Mouse (Mus musculus): ENCODE measurements around the gene Pla2g12b. TPM values are rescaled to one million over a fixed set of nuclear protein-coding genes. Genes with fewer than 3 reads are reported as not detected.

The Pla2g12b gene
- polyA plus RNA-seq (2015; fragmentation: Nextera tagmentation; extraction: Ambion mirVana), result 0.23 and 0.62 TPM in 2 replicates

GRCm38 (mm10) chr10:59402899-59403792 lies at the start of gene Pla2g12b:
Gene Pla2g12b (plus strand): TSS chr10:59403660.

GRCm38 (mm10) chr10:59395461-59395860 lies 8.0 kb upstream of the Pla2g12b start, which contains the start of gene Gm10273:
Gene Gm10273 (plus strand): TSS chr10:59395632.

GRCm38 (mm10) chr10:59441735-59442134 lies 38.3 kb downstream of the Pla2g12b start, which contains the start of gene Oit3:
Gene Oit3 (minus strand): TSS chr10:59441778.

Other genes with a start within 250 kb of the Pla2g12b start
- gene Sept10, start 181.8 kb upstream of the Pla2g12b start, polyA plus RNA-seq (2015; fragmentation: Nextera tagmentation; extraction: Ambion mirVana), result 29.5 and 35.6 TPM in 2 replicates
- gene Sowahc, start 181.7 kb upstream of the Pla2g12b start, polyA plus RNA-seq (2015; fragmentation: Nextera tagmentation; extraction: Ambion mirVana), result 6.1 and 6.2 TPM in 2 replicates
- 47.9 and 62.9 TPM in 2 replicates for gene P4ha1, start 80.4 kb upstream of the Pla2g12b start, polyA plus RNA-seq (2015; fragmentation: Nextera tagmentation; extraction: Ambion mirVana)
- 11.4 TPM in 1 of 2 replicates, not detected in the other for gene Gm10273, start 8.0 kb upstream of the Pla2g12b start, polyA plus RNA-seq (2015; fragmentation: Nextera tagmentation; extraction: Ambion mirVana)
- gene Oit3, start 38.1 kb downstream of the Pla2g12b start, polyA plus RNA-seq (2015; fragmentation: Nextera tagmentation; extraction: Ambion mirVana), result 0.46 and 0.73 TPM in 2 replicates
- gene Gm10322, start 212.4 kb downstream of the Pla2g12b start, polyA plus RNA-seq (2015; fragmentation: Nextera tagmentation; extraction: Ambion mirVana), result not detected in 2 replicates
- gene Mcu, start 213.0 kb downstream of the Pla2g12b start, polyA plus RNA-seq (2015; fragmentation: Nextera tagmentation; extraction: Ambion mirVana), result 83.1 and 98.8 TPM in 2 replicates

All from urinary bladder, postnatal 0 days (tissue).